Mouse (Mus musculus) midbrain, embryonic 15.5 days (tissue): Measurements from ENCODE around the gene Mas1. TPM values are rescaled to one million over a fixed set of nuclear protein-coding genes. Genes with fewer than 3 reads are reported as not detected.
"Not testable (repeated sequence)": the region's sequence is repeated elsewhere in the genome, so short reads cannot be mapped to it uniquely, and the experiment has no call there.

Experiments used
- ATAC-seq: fragments of 200-750 bp; cut with Nextera tagmentation; replicated peaks from 2 replicates; pipeline ENCODE4 v1.8.0; 2017; ENCODE audit warnings: moderate TSS enrichment
- H3K27ac ChIP-seq: fragments of 300-500 bp; sonication (generic); 2 replicates; pipeline ENCODE4 v1.5.1; 2015; ENCODE audit warnings: mild to moderate bottlenecking, inconsistent platforms
- H3K27me3 ChIP-seq: fragments of 300-500 bp; sonication (generic); replicated peaks from 2 replicates; pipeline ENCODE4 v1.6.1; 2015; ENCODE audit warnings: inconsistent platforms
- H3K36me3 ChIP-seq: fragments of 300-500 bp; sonication (generic); replicated peaks from 2 replicates; pipeline ENCODE4 v1.6.1; 2015; ENCODE audit warnings: inconsistent platforms
- H3K4me1 ChIP-seq: fragments of 300-500 bp; sonication (generic); 2 replicates; pipeline ENCODE4 v1.6.1; 2015; ENCODE audit warnings: inconsistent platforms
- H3K4me2 ChIP-seq: fragments of 300-500 bp; sonication (generic); 2 replicates; pipeline ENCODE4 v1.6.1; 2015; ENCODE audit warnings: inconsistent platforms, mild to moderate bottlenecking, moderate library complexity
- H3K4me3 ChIP-seq: fragments of 300-500 bp; sonication (generic); 2 replicates; pipeline ENCODE4 v1.5.1; 2015; ENCODE audit warnings: mild to moderate bottlenecking, inconsistent platforms
- H3K9ac ChIP-seq: fragments of 300-500 bp; sonication (generic); 2 replicates; pipeline ENCODE4 v1.6.1; 2015; ENCODE audit warnings: mild to moderate bottlenecking, inconsistent platforms
- H3K9me3 ChIP-seq: fragments of 300-500 bp; sonication (generic); 2 replicates; pipeline ENCODE4 v1.6.1; 2016; ENCODE audit warnings: inconsistent platforms
- WGBS: fragments of 180-500 bp; shearing (Covaris S2); methylation state at CpG from one replicate; pipeline ENCODE4 v1.1.7; 2015; ENCODE audit warnings: mixed read lengths; 5-methylcytosine and 5-hydroxymethylcytosine counted together
- polyA plus RNA-seq: library from polyadenylated mRNA; unstranded; fragments of >200 nt; fragmentation: Nextera tagmentation; extraction: Ambion mirVana; gene quantifications from 2 replicates; pipeline ENCODE4 v1.2.1, GENCODE M21; 2015

Mas1 gene
- polyA plus RNA-seq, 1 experiment from 2014 or later, result 0.13 TPM

DNA sequence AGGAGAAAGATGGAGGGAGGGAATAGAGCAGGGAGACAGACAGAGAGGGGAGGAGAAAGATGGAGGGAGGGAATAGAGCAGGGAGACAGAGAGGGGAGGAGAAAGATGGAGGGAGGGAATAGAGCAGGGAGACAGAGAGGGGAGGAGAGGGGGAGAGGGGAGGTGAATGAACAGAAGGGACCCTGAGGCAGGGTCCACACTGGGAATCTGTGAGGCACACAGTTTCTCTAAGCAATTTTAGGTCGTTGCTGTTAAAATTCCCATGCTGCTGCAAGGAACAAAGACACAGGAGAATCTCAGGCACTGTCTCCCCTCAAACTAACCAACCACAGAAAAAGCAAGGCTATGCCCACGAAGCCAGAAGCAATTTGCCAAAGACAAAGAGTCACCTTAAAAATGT, 30.7 kb upstream of the Mas1 start:
- H3K27me3 ChIP-seq, H3K36me3 ChIP-seq, H3K4me3 ChIP-seq, H3K9ac ChIP-seq, H3K4me1 ChIP-seq, H3K9me3 ChIP-seq, H3K4me2 ChIP-seq: not testable (repeated sequence)
- 26% methylated on average over 2 of the region's 2 CpGs for WGBS
- ATAC-seq, result 0 out of 2 replicates have a peak, but pooled peaks have one; percentile 8
- peak overlapping the region; percentile 74 for H3K27ac ChIP-seq

DNA sequence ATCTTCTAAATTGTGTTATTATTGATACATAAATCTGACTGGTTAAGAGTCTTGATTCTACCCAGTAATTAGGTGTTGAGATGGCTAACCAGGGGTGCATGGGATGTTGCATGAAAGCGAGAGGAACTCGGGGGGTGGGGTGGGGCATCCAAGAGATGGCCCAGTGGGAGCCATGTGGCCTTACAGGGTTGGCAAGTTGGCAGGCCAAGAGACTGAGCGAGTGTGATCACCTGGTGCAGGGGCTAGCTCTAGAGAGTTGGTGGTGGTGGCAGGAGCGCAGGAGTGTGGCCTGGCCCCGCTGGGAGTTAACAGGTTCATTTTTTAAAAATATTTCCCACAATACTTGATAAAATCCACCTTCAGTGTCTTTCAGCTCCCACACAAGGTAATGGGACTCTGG, 29.7 kb upstream of the Mas1 start:
- peak overlapping the region; percentile 63; the same call in 1 of the 2 replicates for H3K27ac ChIP-seq
- 0 out of 2 replicates have a peak, but pooled peaks cover 3% of the 10 kb centered on the region for H3K36me3 ChIP-seq
- H3K27me3 ChIP-seq, result no peaks in the 10 kb centered on the region
- no peaks in the 10 kb centered on the region for H3K9me3 ChIP-seq
- WGBS, result 84% methylated on average over 5 of the region's 5 CpGs
- no peak overlapping the region for H3K4me3 ChIP-seq
- no peak overlapping the region for H3K4me2 ChIP-seq
- ATAC-seq, result peak; percentile 68
- no peak overlapping the region for H3K9ac ChIP-seq
- H3K4me1 ChIP-seq, result no peaks in the 10 kb centered on the region

DNA sequence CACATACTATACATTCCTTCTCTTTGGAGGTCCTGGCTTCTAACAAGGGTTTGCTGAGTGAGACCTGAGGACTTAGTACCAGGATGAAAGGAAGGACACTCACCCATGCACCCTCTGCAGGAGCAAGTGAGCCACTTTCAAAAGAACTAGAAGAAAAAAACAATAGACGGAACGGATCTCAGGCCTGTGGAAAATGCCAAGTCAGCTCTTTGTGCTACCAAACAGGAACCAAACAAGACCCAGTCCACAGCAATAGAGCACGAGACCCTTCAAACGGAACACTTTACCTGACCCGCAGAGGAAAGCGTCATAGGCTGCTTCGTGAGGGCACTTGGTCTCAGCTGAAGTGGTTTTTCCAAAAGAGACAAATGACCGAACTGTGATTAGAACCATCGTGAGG, 24.1 kb upstream of the Mas1 start:
- Histone ChIP-seq H3K27me3 (no peaks in the 10 kb centered on the region), H3K9me3 (no peaks in the 10 kb centered on the region), H3K4me2 (no peak overlapping the region), H3K27ac (no peak overlapping the region), H3K4me1 (no peaks in the 10 kb centered on the region), H3K36me3 (no peaks in the 10 kb centered on the region), H3K4me3 (no peak overlapping the region), H3K9ac (no peak overlapping the region)
- ATAC-seq, result no peak
- WGBS, result 92% methylated on average over 9 of the region's 9 CpGs

DNA sequence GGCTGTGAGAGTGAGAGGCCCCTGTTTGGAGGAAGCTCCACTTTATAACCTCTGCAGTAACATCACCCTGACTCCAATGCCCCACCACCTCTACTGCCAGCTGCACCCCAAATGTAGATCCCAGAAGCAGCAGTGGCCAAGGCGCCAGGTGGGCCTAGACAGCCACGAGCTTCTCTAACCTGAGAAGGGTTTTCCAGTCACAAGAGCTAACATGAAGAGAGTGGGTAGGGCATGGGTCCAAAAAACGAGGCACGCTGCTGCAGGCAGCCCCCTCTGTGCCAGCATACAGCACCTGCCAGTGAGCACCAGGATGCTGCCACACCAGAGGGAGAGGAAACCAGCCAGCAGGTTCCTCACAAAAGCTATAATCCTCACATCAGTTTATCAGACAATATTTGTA, 23.1 kb upstream of the Mas1 start:
- Histone ChIP-seq H3K9me3 (no peaks in the 10 kb centered on the region), H3K9ac (no peak overlapping the region), H3K36me3 (no peaks in the 10 kb centered on the region), H3K4me1 (no peaks in the 10 kb centered on the region), H3K27me3 (no peaks in the 10 kb centered on the region), H3K4me2 (no peak overlapping the region), H3K4me3 (no peak overlapping the region), H3K27ac (no peak overlapping the region)
- ATAC-seq, result no peak
- 82% methylated on average over 4 of the region's 4 CpGs for WGBS

DNA sequence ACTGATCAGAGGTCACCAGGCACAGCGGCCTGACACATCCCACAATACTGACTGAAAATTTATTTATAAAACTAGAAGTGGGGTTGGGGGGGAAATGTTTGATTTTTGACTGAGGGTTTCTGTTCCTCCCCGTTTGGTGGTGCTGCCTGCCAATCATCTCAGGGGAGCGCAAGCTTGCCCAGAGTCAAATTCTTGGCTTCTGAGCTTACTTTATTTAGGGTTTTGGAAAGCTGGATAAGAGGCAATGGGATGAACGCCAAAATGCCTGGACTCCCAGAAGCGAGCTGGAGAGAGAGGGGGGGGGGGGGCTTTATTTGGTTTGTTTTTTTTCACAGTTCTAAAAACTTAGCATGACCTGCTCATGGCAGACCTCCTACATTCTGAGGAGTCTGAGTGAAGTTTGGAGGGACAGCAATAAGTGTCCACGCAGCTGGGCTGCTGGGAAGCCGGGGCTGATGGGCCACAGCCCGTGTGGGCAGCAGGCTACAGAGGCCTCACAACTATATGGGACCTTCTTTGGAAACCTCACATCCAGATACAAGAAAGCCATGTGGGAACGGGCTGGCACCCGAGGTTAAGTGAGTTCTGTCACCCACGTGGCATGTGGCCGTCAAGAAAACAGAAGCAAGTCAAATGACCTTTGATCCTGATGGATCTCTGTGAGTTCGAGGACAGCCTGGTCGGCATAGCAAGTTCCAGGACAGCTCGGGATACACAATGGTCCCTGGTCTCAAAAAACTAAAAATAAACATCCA, 19.3 kb upstream of the Mas1 start:
- Histone ChIP-seq H3K27me3 (no peaks in the 10 kb centered on the region), H3K9ac (no peak overlapping the region), H3K4me1 (no peaks in the 10 kb centered on the region), H3K36me3 (no peaks in the 10 kb centered on the region), H3K27ac (no peak overlapping the region), H3K4me3 (no peak overlapping the region), H3K4me2 (no peak overlapping the region), H3K9me3 (no peaks in the 10 kb centered on the region)
- no peak for ATAC-seq
- WGBS, result 84% methylated on average over 15 of the region's 15 CpGs

DNA sequence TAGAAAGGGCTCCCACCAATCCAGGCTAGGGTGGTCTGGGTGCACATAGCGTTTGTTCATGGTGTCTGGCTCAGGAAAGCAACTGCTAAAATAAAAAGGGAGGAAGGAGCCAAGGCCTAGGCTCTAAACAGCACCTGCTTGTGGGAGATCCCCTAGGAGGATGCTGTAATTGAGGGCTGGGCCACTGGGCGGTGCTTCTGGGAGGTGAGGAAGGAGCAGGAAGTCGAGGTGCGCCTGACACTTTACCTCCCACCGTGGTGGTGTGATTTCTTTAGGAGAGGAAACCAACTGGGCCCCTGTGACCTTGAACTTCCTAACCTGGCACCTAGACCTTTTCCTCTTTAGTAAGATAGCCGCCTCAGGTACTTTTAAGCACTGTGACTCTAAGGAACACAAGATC, 18.7 kb upstream of the Mas1 start:
- H3K9ac ChIP-seq, result no peak overlapping the region
- no peaks in the 10 kb centered on the region for H3K4me1 ChIP-seq
- H3K4me2 ChIP-seq, result no peak overlapping the region
- no peak overlapping the region for H3K4me3 ChIP-seq
- no peaks in the 10 kb centered on the region for H3K9me3 ChIP-seq
- H3K27me3 ChIP-seq, result no peaks in the 10 kb centered on the region
- no peak overlapping the region for H3K27ac ChIP-seq
- ATAC-seq, result no peak
- no peaks in the 10 kb centered on the region for H3K36me3 ChIP-seq
- WGBS, result 43% methylated on average over 6 of the region's 6 CpGs

DNA sequence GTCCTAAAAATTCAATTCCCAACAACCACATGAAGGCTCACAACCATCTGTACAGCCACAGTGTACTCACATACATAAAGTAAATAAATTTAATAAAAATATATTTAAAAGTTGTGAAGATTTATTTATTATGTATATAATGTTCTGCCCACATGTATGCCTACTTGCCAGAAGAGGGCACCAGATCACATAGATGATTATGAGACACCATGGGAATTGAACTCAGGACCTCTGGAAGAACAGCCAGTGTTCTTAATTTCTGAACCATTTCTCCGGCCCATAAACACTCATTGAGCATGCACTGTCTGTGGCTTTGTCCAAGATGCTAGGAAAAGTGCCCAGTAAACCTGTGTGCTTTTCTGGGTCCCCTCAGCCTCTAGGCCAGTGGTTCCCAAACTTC, 13.3 kb upstream of the Mas1 start:
- no peak for ATAC-seq
- 84% methylated on average over 1 of the region's 1 CpGs for WGBS
- Histone ChIP-seq H3K4me3 (no peak overlapping the region), H3K36me3 (no peaks in the 10 kb centered on the region), H3K4me1 (0 out of 2 replicates have a peak, but pooled peaks cover 4% of the 10 kb centered on the region), H3K27ac (no peak overlapping the region), H3K27me3 (no peaks in the 10 kb centered on the region), H3K9me3 (no peaks in the 10 kb centered on the region), H3K9ac (no peak overlapping the region), H3K4me2 (no peak overlapping the region)

DNA sequence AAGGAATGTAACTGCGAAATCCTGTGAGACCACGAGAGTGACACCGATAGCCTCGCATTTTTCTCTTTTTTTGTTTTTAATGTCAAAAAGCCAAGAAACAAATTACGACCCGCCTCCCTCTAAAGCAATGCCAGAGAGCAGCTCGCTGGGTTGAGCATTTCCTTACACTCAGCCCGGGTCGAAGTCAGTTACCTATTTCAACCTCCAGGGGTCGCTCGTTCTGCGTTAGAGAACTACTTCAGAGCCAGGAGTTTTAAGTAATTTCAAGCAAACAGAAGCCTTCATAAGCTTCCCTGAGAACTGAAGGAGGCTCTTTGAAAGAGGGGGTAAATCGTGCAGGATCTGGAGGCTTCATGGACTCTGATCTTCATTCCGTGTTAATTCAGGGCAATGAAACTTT, 12.2 kb upstream of the Mas1 start:
- Histone ChIP-seq H3K9me3 (no peaks in the 10 kb centered on the region), H3K4me1 (0 out of 2 replicates have a peak, but pooled peaks cover 4% of the 10 kb centered on the region), H3K4me3 (no peak overlapping the region), H3K27me3 (no peaks in the 10 kb centered on the region), H3K9ac (no peak overlapping the region), H3K36me3 (no peaks in the 10 kb centered on the region), H3K27ac (no peak overlapping the region), H3K4me2 (peak overlapping the region; percentile 31)
- ATAC-seq, result peak; percentile 74
- 4% methylated on average over 14 of the region's 14 CpGs for WGBS

DNA sequence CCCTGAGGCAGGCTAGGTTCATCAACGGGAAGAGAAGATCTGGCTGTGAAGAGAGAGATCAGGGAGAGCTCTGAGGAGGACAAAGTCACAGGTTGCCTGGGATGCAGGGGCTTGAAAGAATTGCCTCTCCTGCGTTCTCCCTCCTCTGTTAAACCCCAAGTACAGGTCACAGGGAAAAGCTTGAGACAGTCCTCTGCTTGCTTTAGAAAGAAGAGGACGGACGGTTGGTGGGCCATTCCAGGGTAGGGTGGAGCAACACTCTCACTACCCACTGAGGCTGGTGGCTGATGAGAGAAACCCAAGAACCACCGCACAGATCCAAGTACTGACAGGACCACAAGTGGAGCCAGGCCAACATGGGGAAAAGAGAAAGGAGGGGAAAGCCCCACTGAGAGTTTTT, 7.8 kb upstream of the Mas1 start, which contains the start of gene Mrgprh:
Gene Mrgprh (plus strand): TSS at position 301 of the 400 bp plus-strand sequence.
- Histone ChIP-seq H3K9ac (no peak within 1 kb of the TSS), H3K27ac (no peak within 1 kb of the TSS), H3K4me2 (no peak within 1 kb of the TSS), H3K4me3 (no peak within 1 kb of the TSS), H3K36me3 (no peaks in the 10 kb centered on the region), H3K27me3 (no peaks in the 10 kb centered on the region), H3K9me3 (no peaks in the 10 kb centered on the region), H3K4me1 (0 out of 2 replicates have a peak, but pooled peaks cover 4% of the 10 kb centered on the region)
- ATAC-seq, result no peak
- WGBS, result 83% methylated on average over 5 of the region's 5 CpGs

DNA sequence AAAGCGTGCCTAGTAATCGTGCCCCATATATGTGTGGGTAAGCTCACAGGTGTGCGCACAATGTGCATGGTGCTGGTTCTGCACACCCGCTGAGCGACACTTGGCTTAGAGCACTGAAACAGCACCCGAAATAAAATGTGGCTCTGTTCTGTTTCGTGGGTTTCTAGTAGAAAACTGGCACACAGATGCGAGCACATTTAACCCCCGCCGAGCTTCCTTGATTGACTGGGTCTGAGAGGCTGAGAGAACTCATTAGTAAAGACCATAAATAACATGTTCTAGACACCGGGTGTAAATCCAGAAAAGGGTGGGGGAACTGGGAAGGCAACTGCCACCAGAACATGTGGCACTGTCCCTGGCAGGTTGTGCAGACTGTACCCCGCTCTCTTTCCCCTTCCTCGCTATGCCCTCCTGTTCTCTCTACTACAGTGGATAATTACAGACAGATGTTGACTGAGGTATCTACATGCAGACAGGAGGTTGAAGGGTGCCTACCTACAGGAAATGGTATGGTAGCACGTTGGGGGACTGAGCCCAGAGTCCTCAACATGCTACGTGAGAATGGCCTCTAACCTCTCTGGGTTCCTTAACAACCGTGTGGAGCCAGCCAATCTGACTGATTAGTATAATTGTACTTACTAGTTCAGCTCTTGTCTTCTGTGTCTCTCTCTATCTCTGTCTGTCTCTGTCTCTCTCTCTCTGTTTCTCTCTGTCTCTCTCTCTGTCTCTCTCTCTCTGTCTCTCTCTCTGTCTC, 4.5 kb upstream of the Mas1 start:
- no peak overlapping the region for H3K4me3 ChIP-seq
- no peaks in the 10 kb centered on the region for H3K4me1 ChIP-seq
- no peaks in the 10 kb centered on the region for H3K27me3 ChIP-seq
- no peak overlapping the region for H3K4me2 ChIP-seq
- no peaks in the 10 kb centered on the region for H3K36me3 ChIP-seq
- no peak for ATAC-seq
- no peak overlapping the region for H3K9ac ChIP-seq
- WGBS, result 71% methylated on average over 16 of the region's 16 CpGs
- H3K27ac ChIP-seq, result no peak overlapping the region
- H3K9me3 ChIP-seq, result no peaks in the 10 kb centered on the region

DNA sequence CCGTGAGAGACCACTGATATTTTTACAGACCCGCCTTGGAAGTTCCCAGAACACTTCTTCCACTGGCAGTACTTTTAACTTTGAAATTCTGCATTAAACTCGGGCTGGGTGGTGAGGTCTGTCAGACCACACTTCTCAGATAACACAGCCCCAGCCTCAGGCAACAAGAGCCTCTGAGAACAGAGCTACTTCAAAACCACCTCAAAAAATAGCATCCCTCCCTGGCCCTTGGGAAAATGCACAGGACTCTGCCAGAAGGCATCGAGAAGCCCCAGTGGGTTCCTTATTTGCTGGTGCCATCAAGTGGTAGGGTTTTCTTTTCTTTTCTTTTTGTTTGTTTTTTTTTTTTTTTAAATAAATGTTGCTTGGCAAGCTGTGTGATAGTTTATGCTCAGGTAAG, 697 bp upstream of the Mas1 start:
- no peak overlapping the region for H3K9ac ChIP-seq
- no peaks in the 10 kb centered on the region for H3K4me1 ChIP-seq
- H3K9me3 ChIP-seq, result no peaks in the 10 kb centered on the region
- WGBS, result 51% methylated on average over 4 of the region's 4 CpGs
- H3K36me3 ChIP-seq, result no peaks in the 10 kb centered on the region
- H3K27ac ChIP-seq, result no peak overlapping the region
- no peak overlapping the region for H3K4me3 ChIP-seq
- H3K27me3 ChIP-seq, result no peaks in the 10 kb centered on the region
- ATAC-seq, result no peak
- no peak overlapping the region for H3K4me2 ChIP-seq

DNA sequence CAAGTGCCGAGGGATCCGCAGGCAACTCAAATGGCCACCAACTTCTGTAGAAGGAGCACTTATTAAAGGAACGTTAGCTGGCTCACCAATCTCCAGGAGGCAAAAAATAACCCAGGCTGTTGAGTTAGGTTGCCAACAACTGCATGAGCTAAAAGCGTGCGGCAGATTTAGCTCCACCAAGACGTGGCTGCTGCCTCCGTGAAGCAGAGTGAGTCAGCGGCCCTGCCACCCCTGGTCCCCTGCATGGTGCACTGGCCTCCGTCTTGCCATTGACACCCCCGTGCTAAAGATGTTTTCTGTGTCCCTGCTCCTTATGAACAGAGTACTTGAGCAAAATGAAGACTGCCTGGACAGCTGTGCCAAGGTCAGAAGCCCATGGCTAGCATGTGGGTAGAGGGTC, 1.1 kb downstream of the Mas1 start:
- Histone ChIP-seq H3K27me3 (no peaks in the 10 kb centered on the region), H3K4me1 (no peaks in the 10 kb centered on the region), H3K36me3 (no peaks in the 10 kb centered on the region), H3K4me2 (no peak overlapping the region), H3K27ac (no peak overlapping the region), H3K9ac (no peak overlapping the region), H3K4me3 (no peak overlapping the region), H3K9me3 (no peaks in the 10 kb centered on the region)
- no peak for ATAC-seq
- WGBS, result 83% methylated on average over 10 of the region's 10 CpGs

DNA sequence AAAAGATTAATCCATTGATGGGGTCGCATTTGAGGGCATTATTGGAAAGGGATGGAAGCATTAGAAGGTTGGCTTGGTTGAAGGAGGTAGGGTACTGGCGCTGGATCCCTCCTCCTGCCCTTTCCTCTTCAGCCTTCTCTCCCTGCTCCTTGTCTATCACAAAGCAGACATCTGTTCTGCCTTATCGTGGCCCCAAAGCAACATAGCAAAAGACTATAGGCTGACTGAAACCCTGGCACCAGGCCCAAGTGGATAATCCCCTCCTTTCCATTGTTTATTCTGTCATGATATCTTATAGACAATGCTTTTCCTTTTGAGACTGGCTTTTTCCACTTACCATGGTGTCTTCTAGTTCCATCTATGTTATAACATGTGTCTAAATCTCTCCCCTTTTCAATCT, 2.5 kb downstream of the Mas1 start:
- no peak for ATAC-seq
- no peaks in the 10 kb centered on the region for H3K36me3 ChIP-seq
- no peak overlapping the region for H3K27ac ChIP-seq
- no peaks in the 10 kb centered on the region for H3K4me1 ChIP-seq
- H3K4me3 ChIP-seq, result no peak overlapping the region
- H3K9me3 ChIP-seq, result no peaks in the 10 kb centered on the region
- no peaks in the 10 kb centered on the region for H3K27me3 ChIP-seq
- H3K9ac ChIP-seq, result no peak overlapping the region
- 51% methylated on average over 3 of the region's 3 CpGs for WGBS
- H3K4me2 ChIP-seq, result no peak overlapping the region
